Mouse (Mus musculus) ovary, postnatal 36 days (tissue): ENCODE data around the gene Tlcd1.

Experiments
- DNase-seq: peaks from one replicate; pipeline ENCODE4 v3.0.0; 2022; ENCODE audit warnings: low spot score, mixed read lengths

The Tlcd1 gene

DNA sequence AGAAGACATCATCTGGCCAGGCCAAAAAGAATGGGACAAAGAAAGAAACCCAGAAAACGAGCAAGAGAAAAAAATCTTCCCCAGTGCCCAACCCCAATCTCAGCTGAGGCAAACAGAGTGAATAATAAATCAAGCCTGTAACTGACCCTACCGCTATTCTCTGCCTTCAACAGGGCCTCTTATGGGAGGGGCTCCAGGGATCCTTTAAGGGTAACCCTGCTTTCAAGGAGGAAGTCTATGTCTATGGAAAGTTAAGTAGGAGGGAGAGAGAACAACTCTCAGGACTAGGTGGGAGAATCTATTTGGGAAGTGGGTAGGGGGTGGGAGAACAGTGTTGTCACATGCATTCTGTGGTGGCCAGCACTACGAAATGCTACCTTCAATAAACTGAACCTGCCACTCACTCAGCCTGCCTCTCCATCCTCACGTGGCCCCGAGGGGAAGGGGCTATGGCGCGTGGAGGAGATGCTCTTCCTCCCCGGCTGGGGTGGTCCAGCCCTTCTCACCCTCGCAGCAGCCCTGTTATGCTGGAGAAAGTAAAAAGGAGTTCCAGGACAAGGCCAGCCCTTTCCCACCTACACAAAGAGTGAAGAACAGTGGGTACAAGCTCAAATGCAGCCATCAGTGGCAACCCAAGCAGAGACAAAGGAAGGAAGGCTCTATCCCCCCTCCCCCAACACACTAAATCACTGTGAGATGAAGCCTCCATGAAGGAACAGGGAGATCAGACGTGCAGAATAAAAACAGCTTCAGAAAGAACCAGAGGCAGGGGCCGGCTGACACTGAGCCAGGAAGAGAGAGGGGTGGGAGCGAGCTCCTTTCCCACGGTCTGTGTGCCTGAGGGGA, 29.1 kb downstream of the Tlcd1 start:
- DNase-seq: no peak

DNA sequence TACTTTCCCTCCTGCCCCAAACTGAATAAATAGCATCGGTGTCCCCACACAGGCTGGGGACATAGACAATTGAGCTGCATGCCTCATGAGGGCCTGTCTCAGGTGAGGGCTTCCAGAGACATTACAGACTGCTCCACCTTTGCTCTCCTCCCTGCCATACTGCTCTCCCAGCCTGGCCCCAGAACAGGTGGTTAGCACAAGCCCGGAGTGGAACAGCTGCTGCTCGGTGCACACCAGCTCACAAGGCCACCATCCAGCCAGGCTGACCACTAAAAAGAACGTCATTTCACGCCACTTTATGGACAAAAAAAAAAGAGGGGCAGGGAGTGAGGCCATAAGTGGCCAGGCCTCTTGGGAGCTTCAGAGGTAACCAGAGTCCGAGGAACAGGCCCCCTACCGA, 30.7 kb downstream of the Tlcd1 start:
- no peak for DNase-seq

DNA sequence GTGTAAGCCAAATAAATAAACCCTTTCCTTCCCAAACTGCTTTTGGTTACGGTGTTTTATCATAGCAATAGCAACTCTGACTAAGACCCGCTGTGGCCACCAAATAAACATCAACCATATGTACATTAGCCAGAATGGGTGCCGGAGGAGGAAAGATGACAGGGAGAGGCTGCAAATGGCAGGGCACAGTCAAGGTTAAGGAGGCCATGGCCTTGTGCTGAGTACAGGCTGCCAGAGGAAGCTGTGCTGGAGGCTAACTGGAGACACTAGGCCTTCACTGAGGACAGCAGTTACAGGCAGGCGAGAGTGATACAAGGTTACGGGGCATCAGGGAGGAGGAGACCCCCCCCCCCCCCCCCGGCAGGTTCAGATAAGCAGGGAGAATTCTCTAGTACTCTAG, 33.4 kb downstream of the Tlcd1 start:
- DNase-seq: peak; percentile 26

DNA sequence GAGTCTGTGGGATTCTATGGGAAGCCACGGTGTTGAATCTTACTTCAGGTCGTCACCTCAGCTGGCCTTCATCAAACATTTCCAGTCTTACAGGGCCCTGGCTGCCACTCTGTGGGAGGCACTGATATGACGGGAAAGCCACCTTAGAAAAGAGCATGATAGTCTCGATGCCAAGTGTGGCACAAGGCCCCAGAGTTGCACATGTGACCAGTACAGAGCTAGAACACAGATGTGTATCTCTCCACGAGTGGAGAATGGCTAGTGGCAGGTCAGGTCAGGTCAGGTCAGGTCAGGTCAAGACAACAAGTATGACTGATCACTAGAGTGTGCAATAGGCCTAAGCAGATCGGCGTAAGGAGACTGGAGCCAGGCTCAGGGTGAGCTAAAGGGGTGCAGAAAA, 34.1 kb downstream of the Tlcd1 start:
- no peak for DNase-seq

DNA sequence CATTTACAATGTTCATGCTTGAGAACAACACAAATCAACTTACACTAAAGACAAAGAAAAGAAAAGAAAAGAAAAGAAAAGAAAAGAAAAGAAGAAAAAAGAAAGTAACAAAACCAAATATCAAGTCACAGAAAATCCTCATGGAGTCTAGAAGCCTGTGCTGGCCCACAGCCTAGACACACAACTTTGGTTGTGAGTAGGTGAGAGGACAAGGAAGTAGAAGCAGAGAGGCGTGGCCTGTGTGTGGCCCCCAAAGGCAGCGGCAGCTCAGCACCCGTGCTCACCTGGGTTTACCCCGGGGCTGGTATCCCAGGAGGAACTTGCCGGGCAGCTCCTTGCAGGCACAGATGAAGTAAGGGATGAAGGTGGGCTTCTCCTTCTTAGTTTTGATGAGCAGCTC, 35.0 kb downstream of the Tlcd1 start:
- no peak for DNase-seq

DNA sequence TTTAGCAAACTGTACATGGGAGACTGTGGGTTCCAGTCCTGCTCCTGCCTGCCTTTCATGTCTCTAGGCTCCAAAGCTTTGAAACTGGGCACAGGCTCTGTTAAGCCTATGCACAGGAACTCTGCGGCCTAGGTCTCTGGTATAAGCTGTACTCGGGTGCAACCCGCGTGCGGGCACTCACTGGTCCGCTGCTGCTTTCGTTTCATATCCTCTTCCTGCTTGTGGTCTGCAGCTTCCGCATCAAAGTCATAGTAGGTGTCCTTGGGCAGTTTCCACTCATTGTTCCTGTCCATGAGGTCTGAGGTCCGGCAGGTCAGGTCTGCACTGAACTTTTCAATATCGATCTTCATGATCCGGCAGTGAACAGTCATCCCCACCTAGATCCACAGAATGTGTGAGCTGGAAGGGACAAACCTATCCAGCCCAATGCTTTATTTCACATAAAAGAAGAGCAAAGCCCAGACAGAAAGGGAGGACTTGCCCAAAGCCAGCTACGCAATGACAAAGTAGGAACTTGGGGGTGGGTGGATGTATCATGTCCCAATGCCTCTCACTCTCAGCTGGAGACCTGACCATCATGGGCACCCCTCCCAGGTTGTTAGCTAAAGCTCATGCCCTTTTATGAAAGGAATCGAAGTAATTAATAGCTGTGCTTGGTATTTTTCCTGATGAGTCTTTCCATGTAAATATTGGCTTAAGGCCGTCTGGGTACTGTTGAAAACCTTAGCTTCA, 36.7 kb downstream of the Tlcd1 start:
- DNase-seq: no peak

DNA sequence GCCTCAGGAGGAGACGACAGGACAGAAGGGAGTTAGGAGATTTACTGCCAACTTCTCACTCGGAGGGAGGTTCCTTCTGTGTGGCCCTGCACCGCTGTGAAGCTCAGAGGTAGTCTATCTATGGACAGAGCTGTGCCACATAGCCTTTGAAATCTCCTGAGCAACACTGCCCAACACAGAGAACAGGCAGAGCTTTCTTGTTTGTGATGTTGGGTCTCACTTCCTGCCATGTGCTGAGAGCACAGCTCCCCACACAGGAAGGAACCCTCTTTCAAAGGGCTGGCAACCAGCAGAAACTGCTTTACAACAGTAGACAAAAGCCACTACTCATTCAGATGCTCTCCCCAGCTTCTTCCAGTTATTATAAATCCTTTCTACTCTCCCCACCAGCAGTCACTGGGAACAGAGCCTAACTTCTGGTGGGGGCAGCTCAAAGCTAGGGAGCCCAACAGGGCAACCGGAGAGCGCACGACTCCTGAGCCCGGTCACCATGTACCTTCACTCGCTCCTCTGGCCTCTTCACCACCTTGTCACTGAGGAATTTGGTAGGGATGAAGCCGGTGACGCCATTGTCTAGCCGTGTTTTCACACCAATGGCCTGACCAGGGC, 39.3 kb downstream of the Tlcd1 start:
- no peak for DNase-seq

DNA sequence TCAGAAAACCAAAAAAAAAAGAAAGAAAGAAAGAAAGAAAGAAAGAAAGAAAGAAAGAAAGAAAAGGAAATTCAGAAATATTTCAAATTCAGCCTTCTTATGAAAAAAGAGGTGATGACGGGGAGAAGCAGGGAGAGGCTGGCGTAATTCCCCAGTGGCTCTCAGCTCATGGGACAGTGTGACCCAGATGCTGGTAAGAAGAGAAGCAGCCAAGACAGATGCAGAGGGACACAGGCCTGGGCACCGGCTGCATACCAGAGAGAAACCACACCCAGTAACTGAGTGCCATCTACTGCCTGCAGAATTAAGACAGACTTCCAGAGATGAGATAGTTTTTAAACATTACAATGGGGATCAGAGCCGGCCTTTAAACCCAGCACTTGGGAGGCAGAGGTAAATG, 47.1 kb downstream of the Tlcd1 start:
- DNase-seq: no peak
